Mouse (Mus musculus) NIH3T3 (cell line): ENCODE results near the gene Lpcat3.

Source experiments
- DNase-seq: peaks from one replicate; pipeline ENCODE4 v3.0.0-alpha.2; 2012; ENCODE audit warnings: low read depth

Lpcat3 gene

GRCm38 (mm10) chr6:124738511-124739023, 75.7 kb downstream of the Lpcat3 start, which contains the start of gene Ptpn6:
Gene Ptpn6, minus strand, starts transcription at chr6:124738714.
- DNase-seq, result peak; percentile 25

- no peak for DNase-seq
These were observed 76.5 kb downstream of the Lpcat3 start for GRCm38 (mm10) chr6:124739231-124739796.

GRCm38 (mm10) chr6:124740211-124740887, 77.5 kb downstream of the Lpcat3 start:
- DNase-seq, result peak; percentile 86

- peak; percentile 94 for DNase-seq
These were observed 78.3 kb downstream of the Lpcat3 start, which contains the start of gene Grcc10 for GRCm38 (mm10) chr6:124740888-124741761. Gene Grcc10, minus strand, starts transcription at chr6:124741374.

GRCm38 (mm10) chr6:124741842-124742241, 79.0 kb downstream of the Lpcat3 start:
- DNase-seq, result no peak

- DNase-seq, result no peak
These were observed 80.2 kb downstream of the Lpcat3 start for GRCm38 (mm10) chr6:124742839-124743514.

- DNase-seq, result no peak
These were observed 80.8 kb downstream of the Lpcat3 start for GRCm38 (mm10) chr6:124743647-124744046.

GRCm38 (mm10) chr6:124744755-124745321, 82.0 kb downstream of the Lpcat3 start:
- DNase-seq, result no peak

GRCm38 (mm10) chr6:124745490-124746295, 82.9 kb downstream of the Lpcat3 start:
- DNase-seq, result peak; percentile 86

- no peak for DNase-seq
These were observed 83.4 kb downstream of the Lpcat3 start for GRCm38 (mm10) chr6:124746296-124746605.

GRCm38 (mm10) chr6:124746654-124747632, 84.1 kb downstream of the Lpcat3 start:
- DNase-seq, result no peak

- DNase-seq, result no peak
These were observed 87.6 kb downstream of the Lpcat3 start for GRCm38 (mm10) chr6:124750405-124750804.

- DNase-seq, result no peak
These were observed 91.0 kb downstream of the Lpcat3 start for GRCm38 (mm10) chr6:124753861-124754260.
